Mouse (Mus musculus) small intestine, adult 2 months (tissue): Measurements from ENCODE around the gene Gtf2a1.

Experiments used
- CTCF ChIP-seq: fragments of 200-500 bp; IDR thresholded peaks from 2 replicates; pipeline ENCODE4 v1.5.1; 2012; ENCODE audit warnings: low read depth, mild to moderate bottlenecking, control low read depth, inconsistent platforms, low read length, moderate library complexity, mixed read lengths; ENCODE audit not compliant: insufficient replicate concordance, insufficient read length; ENCODE audit errors: extremely low read depth
- POLR2A ChIP-seq: fragments of 200-500 bp; IDR thresholded peaks from 2 replicates; pipeline ENCODE4 v1.6.1; 2012; ENCODE audit warnings: low read depth, mild to moderate bottlenecking, control low read depth, inconsistent platforms, low read length, moderate library complexity

DNA sequence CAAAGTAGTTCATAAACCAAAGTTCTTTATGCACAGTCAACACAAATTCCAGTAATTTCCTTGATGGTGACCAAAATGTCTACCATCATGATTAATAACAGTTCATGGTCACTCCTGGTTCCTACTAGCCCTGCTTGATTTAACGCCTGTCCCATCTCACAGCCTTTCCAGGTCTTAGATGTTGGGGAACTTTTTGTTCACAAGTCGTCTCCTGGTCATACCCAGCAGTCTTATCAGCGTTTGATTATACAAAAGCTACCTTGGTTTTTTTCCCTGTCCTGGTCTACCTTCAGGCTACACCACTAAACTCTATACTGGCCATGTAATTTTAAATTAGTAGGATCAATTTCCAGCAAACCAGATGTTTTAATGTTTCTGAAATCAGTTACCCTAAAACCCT, 3.2 kb downstream of the Gtf2a1 start:
- no peak for TF ChIP-seq CTCF
- TF ChIP-seq POLR2A = no peak
